Mouse (Mus musculus): ENCODE data around the gene Ccdc187.

GRCm38 (mm10) chr2:26342609-26343490 lies 48.5 kb upstream of the Ccdc187 start:
- TF ChIP-seq CTCF (IDR thresholded peaks at IDR 0.05; ENCODE audit: extremely low read depth, insufficient read length, insufficient replicate concordance, low read depth, low read length) (no peak), POLR2A (IDR thresholded peaks at IDR 0.05; ENCODE audit: low read depth, low read length) (no peak)

All from small intestine, adult 2 months (tissue).